In genomic region chr1:180943896-180944295, GRCm38 (mm10) we compare ENCODE assay signal across 13 mouse cellular contexts. TPM values are rescaled to one million over a fixed set of nuclear protein-coding genes. Genes with fewer than 3 reads are reported as not detected.
DNase-seq lines count a peak whose midpoint lies in the region; ATAC-seq and TF ChIP-seq lines count a peak whose summit lies in the region.
"Had no signal": no experiment of that assay in that cellular context is flagged by ENCODE, and none has a peak within 500 bp of the region (broad histone marks: within the 10 kb centered on the region; RNA-seq: fewer than 3 reads in every experiment).

No protein-coding gene starts in this region.

- no peak overlapping the region for H3K27ac ChIP-seq in kidney, postnatal 0 days
- peak overlapping the region; percentile 22 for H3K27ac ChIP-seq in bone marrow macrophage, adult 2 months (ENCODE audit: insufficient read depth, low read depth, low read length)
- H3K27ac ChIP-seq: forebrain, embryonic 13.5 days; hindbrain, embryonic 13.5 days had no signal

- no peaks in the 10 kb centered on the region for H3K27me3 ChIP-seq in kidney, postnatal 0 days (ENCODE audit: insufficient read depth, low read length)

- DNase-seq in CD4-positive, CD25-positive, alpha-beta regulatory T cell, adult 2 months (ENCODE audit: low read depth, low spot score), result peak; percentile 15
- no peak for DNase-seq in kidney, postnatal 0 days (ENCODE audit: low spot score)
- DNase-seq in kidney, adult 9 months, result no peak
- DNase-seq: cerebellum, adult 8-10 months had no signal

- no peak for TF ChIP-seq POLR2A in bone marrow macrophage, adult 2 months (IDR thresholded peaks at IDR 0.05; ENCODE audit: borderline replicate concordance, low read depth, low read length)

- WGBS in kidney, postnatal 0 days, result 63% methylated on average over 1 of the region's 1 CpGs

- H3K36me3 ChIP-seq in kidney, postnatal 0 days (ENCODE audit: insufficient read depth, low read length), result 0 out of 2 replicates have a peak, but pooled peaks cover 5% of the 10 kb centered on the region
- H3K36me3 ChIP-seq: hindbrain, embryonic 13.5 days had no signal

- H3K9me3 ChIP-seq in kidney, postnatal 0 days (replicated peaks; ENCODE audit: low read length), result no peaks in the 10 kb centered on the region
- H3K9me3 ChIP-seq: forebrain, embryonic 13.5 days; hindbrain, embryonic 13.5 days had no signal

- H3K4me1 ChIP-seq in kidney, postnatal 0 days (replicated peaks; ENCODE audit: insufficient read depth, low read length), result peaks cover 19% of the 10 kb centered on the region; the same call in 1 of the 2 replicates
- H3K4me1 ChIP-seq in bone marrow macrophage, adult 2 months (ENCODE audit: control insufficient read depth, insufficient read depth, low read length), result peaks cover 42% of the 10 kb centered on the region

- no peak overlapping the region for H3K4me2 ChIP-seq in kidney, postnatal 0 days (ENCODE audit: low read length)

- H3K4me3 ChIP-seq in kidney, postnatal 0 days (replicated peaks; ENCODE audit: low read depth, low read length), result no peak overlapping the region
- no peak overlapping the region for H3K4me3 ChIP-seq in bone marrow macrophage, adult 2 months (ENCODE audit: insufficient read depth, low read length)
- H3K4me3 ChIP-seq: hindbrain, embryonic 13.5 days had no signal

- TF ChIP-seq CTCF in kidney, postnatal 0 days (IDR thresholded peaks at IDR 0.05; ENCODE audit: low read depth), result peak; percentile 33
- TF ChIP-seq CTCF in bone marrow macrophage, adult 2 months (IDR thresholded peaks at IDR 0.05; ENCODE audit: low read depth, low read length), result no peak

- H3K9ac ChIP-seq in kidney, postnatal 0 days (ENCODE audit: low read depth, low read length), result no peak overlapping the region
- H3K9ac ChIP-seq: forebrain, embryonic 13.5 days; hindbrain, embryonic 13.5 days had no signal

- no peak for ATAC-seq in CD4-positive, CD25-positive, alpha-beta regulatory T cell, adult 4 months
- no peak for ATAC-seq in kidney, postnatal 0 days (replicated peaks; ENCODE audit: low FRiP score, low read depth)
- peak; percentile 9; the same call in 1 of the 2 replicates for ATAC-seq in megakaryocyte, adult 5-6 weeks (ENCODE audit: poor library complexity, severe bottlenecking)
- ATAC-seq in erythroid progenitor cell, adult 5-6 weeks (replicated peaks; ENCODE audit: low FRiP score, poor library complexity, severe bottlenecking), result no peak
- no peak for ATAC-seq in inflammation-experienced regulatory T-cells, adult 6 months
- ATAC-seq: forebrain, embryonic 13.5 days had no signal

RNA-seq across cellular contexts. Expression of gene Tmem63a, which starts 1.8 kb away (rescaled TPM):
- 10 to 100 TPM; 17.2 to 34.7 TPM for polyA plus RNA-seq in CD4-positive, CD25-positive, alpha-beta regulatory T cell, adult 4 months (2017; shearing (Covaris generic))
- 10.6 and 14.8 TPM in 2 replicates for polyA plus RNA-seq in kidney, postnatal 0 days (2015; fragmentation: Nextera tagmentation; extraction: Ambion mirVana)
- polyA plus RNA-seq in bone marrow macrophage, adult 2 months (2012; ENCODE audit: insufficient read depth, insufficient read length, missing spikeins), result 23.4 and 23.9 TPM in 2 replicates
- 35.0 and 35.5 TPM in 2 replicates for total RNA-seq in megakaryocyte, adult 5-6 weeks (2015)
- 31.7 and 35.2 TPM in 2 replicates for total RNA-seq in megakaryocyte, adult 5-6 weeks (2017)
- 23.4 and 24.7 TPM in 2 replicates for total RNA-seq in erythroid progenitor cell, adult 5-6 weeks (2015; ENCODE audit: low replicate concordance)
- total RNA-seq in erythroid progenitor cell, adult 5-6 weeks (2017; ENCODE audit: low replicate concordance), result 18.1 and 20.2 TPM in 2 replicates
- polyA plus RNA-seq in inflammation-experienced regulatory T-cells, adult 6 months (2017; shearing (Covaris generic)), result 10 to 100 TPM; 12.8 to 18.6 (median 14.0) TPM

RNA-seq across cellular contexts. Expression of gene Lefty1, which starts 9.1 kb away (rescaled TPM):
- polyA plus RNA-seq in CD4-positive, CD25-positive, alpha-beta regulatory T cell, adult 4 months (2017; shearing (Covaris generic)), result not detected
- 1.5 and 1.6 TPM in 2 replicates for polyA plus RNA-seq in kidney, postnatal 0 days (2015; fragmentation: Nextera tagmentation; extraction: Ambion mirVana)
- polyA plus RNA-seq in bone marrow macrophage, adult 2 months (2012; ENCODE audit: insufficient read depth, insufficient read length, missing spikeins), result not detected in 2 replicates
- 0.60 and 1.5 TPM in 2 replicates for total RNA-seq in megakaryocyte, adult 5-6 weeks (2015)
- total RNA-seq in megakaryocyte, adult 5-6 weeks (2017), result 0.29 and 0.98 TPM in 2 replicates
- 1.1 TPM in 1 of 2 replicates, not detected in the other for total RNA-seq in erythroid progenitor cell, adult 5-6 weeks (2015; ENCODE audit: low replicate concordance)
- 4.6 TPM in 1 of 2 replicates, not detected in the other for total RNA-seq in erythroid progenitor cell, adult 5-6 weeks (2017; ENCODE audit: low replicate concordance)
- not detected for polyA plus RNA-seq in inflammation-experienced regulatory T-cells, adult 6 months (2017; shearing (Covaris generic))
- polyA plus RNA-seq: forebrain, embryonic 13.5 days; neural tube, embryonic 14.5 days had no signal

RNA-seq across cellular contexts. Expression of gene Pycr2, which starts 39.8 kb away (rescaled TPM):
- 10 to 100 TPM; 40.9 to 59.2 TPM for polyA plus RNA-seq in CD4-positive, CD25-positive, alpha-beta regulatory T cell, adult 4 months (2017; shearing (Covaris generic))
- polyA plus RNA-seq in kidney, postnatal 0 days (2015; fragmentation: Nextera tagmentation; extraction: Ambion mirVana), result 72.6 and 76.5 TPM in 2 replicates
- 19.2 and 20.9 TPM in 2 replicates for polyA plus RNA-seq in bone marrow macrophage, adult 2 months (2012; ENCODE audit: insufficient read depth, insufficient read length, missing spikeins)
- 14.5 and 16.4 TPM in 2 replicates for total RNA-seq in megakaryocyte, adult 5-6 weeks (2015)
- 17.3 and 19.6 TPM in 2 replicates for total RNA-seq in megakaryocyte, adult 5-6 weeks (2017)
- 21.3 and 42.8 TPM in 2 replicates for total RNA-seq in erythroid progenitor cell, adult 5-6 weeks (2015; ENCODE audit: low replicate concordance)
- total RNA-seq in erythroid progenitor cell, adult 5-6 weeks (2017; ENCODE audit: low replicate concordance), result 26.3 and 26.6 TPM in 2 replicates
- 10 to 100 TPM; 39.9 to 46.0 (median 44.5) TPM for polyA plus RNA-seq in inflammation-experienced regulatory T-cells, adult 6 months (2017; shearing (Covaris generic))

RNA-seq across cellular contexts. Expression of gene Lefty2, which starts 51.0 kb away (rescaled TPM):
- not detected for polyA plus RNA-seq in CD4-positive, CD25-positive, alpha-beta regulatory T cell, adult 4 months (2017; shearing (Covaris generic))
- polyA plus RNA-seq in kidney, postnatal 0 days (2015; fragmentation: Nextera tagmentation; extraction: Ambion mirVana), result 0.09 and 0.39 TPM in 2 replicates
- polyA plus RNA-seq in bone marrow macrophage, adult 2 months (2012; ENCODE audit: insufficient read depth, insufficient read length, missing spikeins), result not detected in 2 replicates
- total RNA-seq in megakaryocyte, adult 5-6 weeks (2015), result not detected in 2 replicates
- not detected in 2 replicates for total RNA-seq in megakaryocyte, adult 5-6 weeks (2017)
- not detected in 2 replicates for total RNA-seq in erythroid progenitor cell, adult 5-6 weeks (2015; ENCODE audit: low replicate concordance)
- not detected in 2 replicates for total RNA-seq in erythroid progenitor cell, adult 5-6 weeks (2017; ENCODE audit: low replicate concordance)
- polyA plus RNA-seq in inflammation-experienced regulatory T-cells, adult 6 months (2017; shearing (Covaris generic)), result not detected
- polyA plus RNA-seq: small intestine, adult 2 months had no signal
